Mouse (Mus musculus) spleen, adult 2 months (tissue): ENCODE measurements around the gene Slc35b1. TPM values are rescaled to one million over a fixed set of nuclear protein-coding genes. Genes with fewer than 3 reads are reported as not detected.

Experiments
- DNase-seq, 2 experiments: peaks; one replicate each; pipeline versions ENCODE4 v3.0.0 to v3.0.0-alpha.2; 2012 to 2021; ENCODE audit warnings: low spot score in 2 of 2, low read depth in 1 of 2
- H3K27ac ChIP-seq: fragments of 200-500 bp; 2 replicates; pipeline ENCODE4 v1.5.1; 2012; ENCODE audit warnings: low read length, inconsistent platforms; ENCODE audit not compliant: insufficient read depth
- H3K27me3 ChIP-seq: fragments of 200-500 bp; 2 replicates; pipeline ENCODE4 v1.6.1; 2012; ENCODE audit warnings: mild to moderate bottlenecking, moderate library complexity, low read length, inconsistent platforms; ENCODE audit not compliant: control insufficient read depth, insufficient read depth
- H3K36me3 ChIP-seq: fragments of 200-500 bp; 2 replicates; pipeline ENCODE4 v1.6.1; 2012; ENCODE audit warnings: mild to moderate bottlenecking, low read length, inconsistent platforms; ENCODE audit not compliant: control insufficient read depth, insufficient read depth
- H3K4me1 ChIP-seq: fragments of 200-500 bp; 2 replicates; pipeline ENCODE4 v1.6.1; 2011; ENCODE audit warnings: inconsistent platforms; ENCODE audit not compliant: control insufficient read depth, insufficient read depth, insufficient read length
- H3K4me3 ChIP-seq: fragments of 200-500 bp; 2 replicates; pipeline ENCODE4 v1.5.1; 2011; ENCODE audit warnings: mild to moderate bottlenecking, inconsistent platforms; ENCODE audit not compliant: insufficient read depth, insufficient read length; ENCODE audit errors: extremely low read depth
- CTCF ChIP-seq: fragments of 200-500 bp; IDR thresholded peaks from 2 replicates; pipeline ENCODE4 v1.5.1; 2011; ENCODE audit warnings: mild to moderate bottlenecking, inconsistent platforms; ENCODE audit not compliant: insufficient read depth, insufficient read length, insufficient replicate concordance; ENCODE audit errors: extremely low read depth
- POLR2A ChIP-seq: fragments of 200-500 bp; IDR thresholded peaks from 2 replicates; pipeline ENCODE4 v1.6.1; 2011; ENCODE audit warnings: low read depth, low read length, inconsistent platforms
- WGBS: fragments of 180-500 bp; shearing (Covaris S2); methylation state at CpG from one replicate; pipeline ENCODE4 v1.1.7; 2018; 5-methylcytosine and 5-hydroxymethylcytosine counted together
- polyA plus RNA-seq: library from polyadenylated mRNA; depleted of rRNA; stranded (reverse); fragments of >200 nt; gene quantifications from 2 replicates; pipeline ENCODE4 v1.2.3, GENCODE M21; 2012

Slc35b1 gene
- polyA plus RNA-seq, 1 experiment: 40.9 TPM

DNA sequence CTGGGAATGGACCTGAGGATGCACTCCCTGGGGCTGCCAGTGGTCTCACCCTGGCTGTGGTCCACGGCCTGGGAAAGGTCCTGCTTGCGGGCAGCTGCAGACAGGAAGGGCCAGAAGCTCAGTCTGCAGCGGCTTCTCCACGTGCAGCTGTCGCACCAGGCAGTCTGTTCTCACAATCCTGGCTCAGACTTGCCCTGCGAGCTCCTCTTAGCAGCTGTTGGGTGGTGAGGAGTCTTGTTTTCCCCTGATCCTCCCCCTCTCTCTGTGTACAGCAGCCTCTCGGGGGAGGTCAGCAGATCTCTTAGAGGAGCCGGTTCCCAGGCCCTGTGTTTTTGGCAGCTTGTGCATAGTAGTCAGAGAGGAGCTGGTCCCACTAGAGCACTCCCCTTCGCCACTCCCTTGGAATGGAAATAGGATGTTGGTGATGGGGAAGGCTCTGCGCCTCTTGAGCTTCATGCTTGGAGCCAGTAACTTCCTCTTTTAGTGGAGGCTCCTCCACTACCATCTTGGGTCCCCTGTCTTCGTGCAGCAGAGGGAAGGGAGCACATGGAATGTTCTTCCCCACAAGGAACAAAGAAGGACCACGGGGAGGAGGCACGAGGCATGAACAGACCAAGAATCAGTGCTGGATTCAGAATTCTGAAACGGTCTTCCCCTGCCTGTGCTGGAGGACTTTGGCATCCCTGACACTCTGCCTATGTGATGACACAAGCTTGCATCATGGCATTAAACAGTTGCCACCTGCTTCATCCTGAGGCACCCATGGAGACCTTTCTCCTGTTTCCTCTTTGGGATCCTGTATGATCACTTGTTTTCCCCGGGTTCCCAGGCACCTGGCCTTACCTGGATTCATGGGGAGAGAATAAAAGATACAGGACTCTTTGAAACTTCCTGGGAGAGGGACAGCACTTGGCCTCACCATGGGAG is 14.3 kb upstream of the Slc35b1 start:
- Histone ChIP-seq H3K4me3 (no peak overlapping the region), H3K4me1 (peaks cover 11% of the 10 kb centered on the region; the same call in 1 of the 2 replicates), H3K36me3 (peaks cover 21% of the 10 kb centered on the region), H3K27ac (0 out of 2 replicates have a peak overlapping the region, but pooled peaks have one; percentile 10), H3K27me3 (no peaks in the 10 kb centered on the region)
- no peak for TF ChIP-seq CTCF
- TF ChIP-seq POLR2A: no peak
- 63% methylated on average over 15 of the region's 15 CpGs for WGBS
- DNase-seq: no peak

DNA sequence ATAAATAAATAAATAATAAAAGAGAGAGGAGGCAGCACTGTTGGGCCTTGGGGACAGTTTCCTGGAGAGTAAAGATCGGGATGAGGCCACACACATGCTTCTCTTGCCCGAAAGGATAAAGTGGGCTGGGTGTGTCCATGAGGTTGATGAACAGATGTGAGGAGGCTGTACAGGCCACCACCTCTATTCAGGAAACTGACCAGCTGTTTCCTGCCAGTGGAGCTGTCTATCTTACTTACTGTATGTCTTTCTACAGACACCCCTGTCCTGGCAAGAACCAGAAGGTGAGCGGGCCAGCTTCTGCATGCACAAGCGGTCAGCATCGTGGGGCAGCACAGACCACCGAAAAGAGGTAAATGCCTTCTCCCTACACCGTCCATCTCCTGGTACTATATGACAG is 13.3 kb upstream of the Slc35b1 start:
- Histone ChIP-seq H3K27ac (no peak overlapping the region), H3K36me3 (peaks cover 31% of the 10 kb centered on the region), H3K4me1 (peaks cover 11% of the 10 kb centered on the region; the same call in 1 of the 2 replicates), H3K27me3 (no peaks in the 10 kb centered on the region), H3K4me3 (no peak overlapping the region)
- no peak for TF ChIP-seq POLR2A
- no peak for TF ChIP-seq CTCF
- DNase-seq: no peak
- WGBS: 92% methylated on average over 7 of the region's 7 CpGs

DNA sequence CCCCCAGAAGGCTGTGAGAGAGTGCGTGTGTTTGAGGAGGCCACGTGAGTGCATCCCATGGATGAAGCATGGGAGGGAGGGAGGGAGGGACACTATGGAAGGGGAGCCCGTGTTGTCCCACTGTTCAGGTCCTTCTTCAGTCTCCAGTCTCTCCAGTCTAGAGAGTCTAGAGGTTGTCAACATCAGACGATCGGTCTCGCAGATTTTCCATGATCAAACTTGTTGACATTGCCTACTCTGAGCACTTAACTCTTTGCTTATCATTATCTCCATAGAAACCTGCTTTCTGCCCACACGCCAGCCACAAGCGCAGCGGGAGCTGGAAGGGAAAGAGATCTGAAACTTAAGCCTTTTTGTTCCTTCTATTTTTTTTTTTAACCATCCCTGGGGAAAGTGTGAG is 5.6 kb upstream of the Slc35b1 start:
- H3K4me1 ChIP-seq: no peaks in the 10 kb centered on the region
- H3K36me3 ChIP-seq: peaks cover 63% of the 10 kb centered on the region
- no peak overlapping the region for H3K4me3 ChIP-seq
- TF ChIP-seq POLR2A: no peak
- TF ChIP-seq CTCF: no peak
- no peaks in the 10 kb centered on the region for H3K27me3 ChIP-seq
- no peak overlapping the region for H3K27ac ChIP-seq
- no peak for DNase-seq
- WGBS: 87% methylated on average over 9 of the region's 9 CpGs

DNA sequence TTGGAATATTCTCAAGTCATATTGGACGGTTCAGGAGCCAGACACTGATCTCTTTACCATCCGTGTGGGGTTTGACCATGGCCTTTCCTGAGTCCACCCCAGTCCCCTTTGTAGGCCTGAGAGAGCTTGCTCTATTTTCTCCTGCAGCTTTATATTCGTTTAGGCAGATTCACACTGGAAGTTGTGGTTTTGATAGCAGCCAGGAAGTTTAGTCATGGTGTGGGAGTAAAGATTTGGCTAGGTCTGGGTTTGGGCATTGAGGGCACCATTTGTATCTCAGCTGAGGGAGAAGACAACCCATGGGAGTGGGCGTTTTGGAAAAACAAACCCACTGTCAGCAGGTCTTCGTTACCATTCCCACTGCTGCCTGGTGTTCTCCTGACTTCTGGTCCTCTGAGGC is 4.9 kb upstream of the Slc35b1 start:
- WGBS: 68% methylated on average over 5 of the region's 5 CpGs
- no peak for DNase-seq
- H3K27ac ChIP-seq: no peak overlapping the region
- H3K4me1 ChIP-seq: no peaks in the 10 kb centered on the region
- no peak for TF ChIP-seq CTCF
- TF ChIP-seq POLR2A: no peak
- peaks cover 61% of the 10 kb centered on the region for H3K36me3 ChIP-seq
- H3K27me3 ChIP-seq: no peaks in the 10 kb centered on the region
- no peak overlapping the region for H3K4me3 ChIP-seq

DNA sequence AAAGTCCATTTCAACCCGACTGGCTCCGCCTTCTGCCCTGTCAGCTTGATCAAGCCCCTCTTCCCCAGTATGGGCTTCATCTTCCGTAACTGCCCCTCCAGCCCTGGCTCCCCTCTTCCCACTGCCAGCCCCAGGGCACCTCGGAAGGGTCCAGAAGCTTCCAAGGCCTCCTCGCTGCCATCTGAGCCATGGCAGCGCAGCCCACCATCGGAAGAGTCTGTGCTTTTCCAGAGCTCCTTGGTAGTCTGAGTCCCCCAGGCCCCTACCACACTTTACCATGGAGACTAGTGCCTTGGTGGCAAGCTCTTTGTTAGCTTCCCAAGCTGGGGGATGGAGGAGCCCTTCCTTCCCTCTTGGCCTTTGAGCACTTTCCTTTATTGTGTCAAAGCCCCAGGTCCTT is 3.8 kb upstream of the Slc35b1 start:
- peaks cover 49% of the 10 kb centered on the region for H3K36me3 ChIP-seq

DNA sequence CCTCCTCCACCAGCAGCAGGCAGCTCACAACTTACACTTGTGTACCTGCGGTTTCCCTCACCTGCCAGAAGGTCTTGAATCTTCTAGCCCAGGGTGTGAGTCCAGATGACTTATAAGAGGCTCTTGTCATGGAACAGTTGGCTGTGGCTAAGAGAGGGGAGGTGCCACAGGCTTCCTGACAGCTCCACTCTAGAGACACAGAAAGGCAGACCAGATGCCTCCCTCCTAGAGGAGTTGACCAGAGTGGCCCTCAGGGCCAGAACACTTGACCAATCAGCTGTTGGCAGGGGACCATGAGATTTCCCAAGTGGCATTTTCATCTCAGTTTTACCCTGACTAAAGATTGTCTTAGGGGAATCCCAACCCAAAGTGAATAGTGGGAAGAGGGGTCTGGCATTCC is 3.3 kb upstream of the Slc35b1 start:
- 89% methylated on average over 1 of the region's 1 CpGs for WGBS
- no peak for DNase-seq
- no peak overlapping the region for H3K27ac ChIP-seq

More for the DNA sequence above, 3.8 kb upstream of the Slc35b1 start:
- no peaks in the 10 kb centered on the region for H3K27me3 ChIP-seq
- H3K4me1 ChIP-seq: no peaks in the 10 kb centered on the region
- no peak overlapping the region for H3K27ac ChIP-seq
- TF ChIP-seq CTCF (no peak), POLR2A (no peak)
- DNase-seq: no peak
- WGBS: 96% methylated on average over 7 of the region's 7 CpGs
- H3K4me3 ChIP-seq: no peak overlapping the region

More for the DNA sequence above, 3.3 kb upstream of the Slc35b1 start:
- Histone ChIP-seq H3K27me3 (no peaks in the 10 kb centered on the region), H3K4me3 (no peak overlapping the region), H3K4me1 (no peaks in the 10 kb centered on the region), H3K36me3 (peaks cover 45% of the 10 kb centered on the region)
- no peak for TF ChIP-seq POLR2A
- no peak for TF ChIP-seq CTCF
